Mouse (Mus musculus): Measurements from ENCODE around the gene Fgfr2.

Fgfr2 gene

GRCm38 (mm10) chr7:130834299-130834698 is 2288.9 kb downstream of the Fgfr2 start:
- peak; percentile 90 for DNase-seq (ENCODE audit: low read depth)

- DNase-seq (ENCODE audit: low read depth) = no peak
Measured at GRCm38 (mm10) chr7:130831586-130831985, 2291.6 kb downstream of the Fgfr2 start.

- DNase-seq (ENCODE audit: low read depth) = no peak
Measured at GRCm38 (mm10) chr7:130828475-130828874, 2294.7 kb downstream of the Fgfr2 start.

GRCm38 (mm10) chr7:130827844-130828403 is 2295.2 kb downstream of the Fgfr2 start:
- DNase-seq (ENCODE audit: low read depth) = no peak

GRCm38 (mm10) chr7:130827431-130827830 is 2295.7 kb downstream of the Fgfr2 start:
- DNase-seq (ENCODE audit: low read depth) = peak; percentile 81

- DNase-seq (ENCODE audit: low read depth) = no peak
Measured at GRCm38 (mm10) chr7:130826343-130826742, 2296.8 kb downstream of the Fgfr2 start.

- no peak for DNase-seq (ENCODE audit: low read depth)
Measured at GRCm38 (mm10) chr7:130823992-130824391, 2299.2 kb downstream of the Fgfr2 start.

- peak; percentile 58 for DNase-seq (ENCODE audit: low read depth)
Measured at GRCm38 (mm10) chr7:130819624-130820023, 2303.5 kb downstream of the Fgfr2 start.

GRCm38 (mm10) chr7:130818813-130819212 is 2304.3 kb downstream of the Fgfr2 start:
- DNase-seq (ENCODE audit: low read depth) = peak; percentile 36

GRCm38 (mm10) chr7:130816243-130816642 is 2306.9 kb downstream of the Fgfr2 start:
- no peak for DNase-seq (ENCODE audit: low read depth)

- DNase-seq (ENCODE audit: low read depth) = no peak
Measured at GRCm38 (mm10) chr7:130815601-130816000, 2307.5 kb downstream of the Fgfr2 start.

GRCm38 (mm10) chr7:130812407-130812806 is 2310.7 kb downstream of the Fgfr2 start:
- DNase-seq (ENCODE audit: low read depth) = no peak

- no peak for DNase-seq (ENCODE audit: low read depth)
Measured at GRCm38 (mm10) chr7:130810238-130810637, 2312.9 kb downstream of the Fgfr2 start.

- DNase-seq (ENCODE audit: low read depth) = no peak
Measured at GRCm38 (mm10) chr7:130808694-130809093, 2314.5 kb downstream of the Fgfr2 start.

GRCm38 (mm10) chr7:130807749-130808148 is 2315.4 kb downstream of the Fgfr2 start:
- peak; percentile 92 for DNase-seq (ENCODE audit: low read depth)

- DNase-seq (ENCODE audit: low read depth) = no peak
Measured at GRCm38 (mm10) chr7:130804991-130805390, 2318.2 kb downstream of the Fgfr2 start.

- DNase-seq (ENCODE audit: low read depth) = no peak
Measured at GRCm38 (mm10) chr7:130803251-130803825, 2319.8 kb downstream of the Fgfr2 start.

GRCm38 (mm10) chr7:130801811-130802210 is 2321.3 kb downstream of the Fgfr2 start:
- DNase-seq (ENCODE audit: low read depth) = no peak

GRCm38 (mm10) chr7:130800681-130801080 is 2322.5 kb downstream of the Fgfr2 start:
- DNase-seq (ENCODE audit: low read depth) = peak; percentile 46

GRCm38 (mm10) chr7:130799418-130799817 is 2323.7 kb downstream of the Fgfr2 start:
- DNase-seq (ENCODE audit: low read depth) = no peak

GRCm38 (mm10) chr7:130797524-130797923 is 2325.6 kb downstream of the Fgfr2 start:
- no peak for DNase-seq (ENCODE audit: low read depth)

GRCm38 (mm10) chr7:130796786-130797185 is 2326.4 kb downstream of the Fgfr2 start:
- no peak for DNase-seq (ENCODE audit: low read depth)

GRCm38 (mm10) chr7:130793671-130794070 is 2329.5 kb downstream of the Fgfr2 start:
- peak; percentile 59 for DNase-seq (ENCODE audit: low read depth)

GRCm38 (mm10) chr7:130789456-130789855 is 2333.7 kb downstream of the Fgfr2 start:
- DNase-seq (ENCODE audit: low read depth) = no peak

Data from NIH3T3 (cell line).